Mouse (Mus musculus) cortical plate, adult 2 months (tissue): ENCODE data around the gene Slc22a18.

Experiments
- CTCF ChIP-seq: fragments of 200-500 bp; IDR thresholded peaks from 2 replicates; pipeline ENCODE4 v1.5.1; 2011; ENCODE audit warnings: mild to moderate bottlenecking, control low read depth, low read length; ENCODE audit not compliant: insufficient read depth; ENCODE audit errors: extremely low read depth
- POLR2A ChIP-seq: fragments of 200-500 bp; IDR thresholded peaks from 2 replicates; pipeline ENCODE4 v1.6.1; 2011; ENCODE audit warnings: mild to moderate bottlenecking, low read length, control low read depth; ENCODE audit not compliant: insufficient read depth; ENCODE audit errors: extremely low read depth

DNA sequence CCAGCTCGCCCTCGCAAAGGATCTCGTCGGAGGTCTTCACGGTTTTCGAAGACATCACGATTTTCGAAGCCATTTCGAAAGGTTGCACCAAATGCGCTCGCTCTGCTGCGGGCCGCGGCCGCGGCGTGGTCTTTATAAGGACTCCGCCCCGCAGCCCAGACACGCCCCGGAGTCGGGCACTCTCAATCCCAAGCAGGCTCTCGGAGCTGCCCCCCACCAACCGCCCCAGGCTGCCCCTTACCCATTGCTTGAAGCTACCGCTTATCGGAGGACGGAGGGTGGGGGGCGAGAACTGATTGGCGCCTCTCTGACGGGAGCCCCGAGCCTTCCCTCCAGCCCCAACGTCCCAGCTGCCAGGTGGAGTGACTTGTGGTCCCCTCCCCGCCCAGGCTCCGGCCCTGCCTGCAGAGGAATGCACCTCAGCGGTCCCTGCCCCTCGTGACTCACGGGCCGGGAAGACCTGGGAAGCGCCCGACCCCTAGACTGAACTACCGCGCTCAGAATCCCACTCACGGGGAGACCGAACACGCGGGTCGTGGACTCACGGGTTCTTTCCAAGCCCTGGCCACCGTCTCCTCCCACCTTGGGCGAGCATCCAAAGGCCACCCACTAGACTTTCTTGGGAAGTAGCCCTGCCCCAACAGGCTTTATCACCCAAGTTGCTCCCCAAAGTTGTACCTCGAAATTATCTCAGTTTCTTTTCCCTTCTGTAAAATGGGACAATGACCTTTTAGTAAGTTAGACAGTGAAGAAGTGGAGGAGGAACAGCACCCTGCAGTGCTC lies 29.1 kb downstream of the Slc22a18 start, which contains the start of gene Phlda2:
- TF ChIP-seq CTCF (no peak), POLR2A (no peak)
